In the genomic region with DNA sequence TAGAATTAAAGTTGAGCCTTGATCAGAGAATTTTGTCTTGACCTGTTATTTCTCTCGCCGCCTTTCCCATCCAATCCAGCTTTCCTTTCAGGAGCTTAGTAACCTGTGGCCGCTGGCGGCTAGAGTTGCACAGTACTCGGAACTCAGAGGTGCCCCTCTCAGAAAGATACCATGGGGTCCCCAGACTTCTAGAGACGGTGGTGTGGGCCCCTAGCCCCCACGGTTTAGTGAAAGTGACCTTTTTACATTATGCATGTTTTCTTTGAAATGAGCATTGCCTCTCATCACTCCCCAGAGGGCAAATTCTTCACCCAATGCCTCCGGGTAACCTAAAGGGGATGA, we compare ENCODE assay signal across 8 mouse cellular contexts. TPM values are rescaled to one million over a fixed set of nuclear protein-coding genes. Genes with fewer than 3 reads are reported as not detected.
DNase-seq lines count a peak whose midpoint lies in the region; ATAC-seq lines count a peak whose summit lies in the region.

No protein-coding gene starts in this region.

- ATAC-seq in lung, embryonic 15.5 days (ENCODE audit: borderline replicate concordance, extremely low read depth, low FRiP score, low TSS enrichment): no peak
- ATAC-seq in forebrain, embryonic 11.5 days (replicated peaks; ENCODE audit: low FRiP score): peak; percentile 44
- ATAC-seq in limb, embryonic 12.5 days (ENCODE audit: insufficient number of reproducible peaks, insufficient read depth, low FRiP score, low TSS enrichment, low read depth): no peak
- ATAC-seq in stomach, embryonic 14.5 days (ENCODE audit: insufficient number of reproducible peaks, insufficient read depth, low FRiP score, low read depth): 0 out of 2 replicates have a peak, but pooled peaks have one; percentile 49
- no peak for ATAC-seq in erythroblast, adult 5-6 weeks (replicated peaks; ENCODE audit: low FRiP score, poor library complexity, severe bottlenecking)

- peak overlapping the region; percentile 37 for H3K4me3 ChIP-seq in lung, embryonic 15.5 days
- peak overlapping the region; percentile 25 for H3K4me3 ChIP-seq in forebrain, embryonic 11.5 days (ENCODE audit: low read depth, low read length)
- H3K4me3 ChIP-seq in limb, embryonic 12.5 days (replicated peaks): peak overlapping the region; percentile 43
- peak overlapping the region; percentile 19; the same call in 1 of the 2 replicates for H3K4me3 ChIP-seq in stomach, embryonic 14.5 days (ENCODE audit: low read depth, low read length)

- peaks cover 7% of the 10 kb centered on the region for H3K4me1 ChIP-seq in lung, embryonic 15.5 days
- H3K4me1 ChIP-seq in forebrain, embryonic 11.5 days (replicated peaks; ENCODE audit: control insufficient read depth, insufficient read depth, low read length): no peaks in the 10 kb centered on the region
- H3K4me1 ChIP-seq in limb, embryonic 12.5 days (replicated peaks): no peaks in the 10 kb centered on the region
- H3K4me1 ChIP-seq in stomach, embryonic 14.5 days (ENCODE audit: control insufficient read depth, insufficient read depth, low read length): 0 out of 2 replicates have a peak, but pooled peaks cover 3% of the 10 kb centered on the region

- 19% methylated on average over 8 of the region's 8 CpGs for WGBS in lung, embryonic 15.5 days
- 13% methylated on average over 8 of the region's 8 CpGs for WGBS in forebrain, embryonic 11.5 days
- 26% methylated on average over 8 of the region's 8 CpGs for WGBS in limb, embryonic 12.5 days
- 23% methylated on average over 8 of the region's 8 CpGs for WGBS in stomach, embryonic 14.5 days

- no peaks in the 10 kb centered on the region for H3K27me3 ChIP-seq in lung, embryonic 15.5 days
- H3K27me3 ChIP-seq in forebrain, embryonic 11.5 days (ENCODE audit: control insufficient read depth, insufficient read depth, low read length): no peaks in the 10 kb centered on the region
- no peaks in the 10 kb centered on the region for H3K27me3 ChIP-seq in limb, embryonic 12.5 days
- no peaks in the 10 kb centered on the region for H3K27me3 ChIP-seq in stomach, embryonic 14.5 days (ENCODE audit: control insufficient read depth, insufficient read depth, low read length)

- DNase-seq in lung, postnatal 10 days: no peak
- DNase-seq in forebrain, embryonic 11.5 days (ENCODE audit: low spot score): no peak
- no peak for DNase-seq in thymus, postnatal 14 days
- no peak for DNase-seq in layer of hippocampus, adult 9-10 months (ENCODE audit: low spot score)

- H3K9ac ChIP-seq in lung, embryonic 15.5 days: peak overlapping the region; percentile 13; the same call in 1 of the 2 replicates
- no peak overlapping the region for H3K9ac ChIP-seq in forebrain, embryonic 11.5 days (ENCODE audit: low read length)
- H3K9ac ChIP-seq in limb, embryonic 12.5 days (replicated peaks): no peak overlapping the region; the same call in 1 of the 2 replicates
- no peak overlapping the region for H3K9ac ChIP-seq in stomach, embryonic 14.5 days (replicated peaks; ENCODE audit: low read depth, low read length)

- no peak overlapping the region for H3K27ac ChIP-seq in lung, embryonic 15.5 days
- H3K27ac ChIP-seq in forebrain, embryonic 11.5 days (ENCODE audit: low read depth, low read length): no peak overlapping the region
- no peak overlapping the region for H3K27ac ChIP-seq in limb, embryonic 12.5 days
- H3K27ac ChIP-seq in stomach, embryonic 14.5 days (ENCODE audit: low read length): no peak overlapping the region

- H3K4me2 ChIP-seq in lung, embryonic 15.5 days: peak overlapping the region; percentile 59
- peak overlapping the region; percentile 41 for H3K4me2 ChIP-seq in forebrain, embryonic 11.5 days (ENCODE audit: low read depth, low read length, severe bottlenecking)
- H3K4me2 ChIP-seq in limb, embryonic 12.5 days: peak overlapping the region; percentile 63
- peak overlapping the region; percentile 37 for H3K4me2 ChIP-seq in stomach, embryonic 14.5 days (replicated peaks; ENCODE audit: low read depth, low read length)

- H3K9me3 ChIP-seq in lung, embryonic 15.5 days: no peaks in the 10 kb centered on the region
- H3K9me3 ChIP-seq in forebrain, embryonic 11.5 days (ENCODE audit: control insufficient read depth, low read length): no peaks in the 10 kb centered on the region
- H3K9me3 ChIP-seq in limb, embryonic 12.5 days: no peaks in the 10 kb centered on the region
- no peaks in the 10 kb centered on the region for H3K9me3 ChIP-seq in stomach, embryonic 14.5 days (ENCODE audit: control insufficient read depth, low read depth, low read length)

- no peaks in the 10 kb centered on the region for H3K36me3 ChIP-seq in lung, embryonic 15.5 days
- H3K36me3 ChIP-seq in forebrain, embryonic 11.5 days (ENCODE audit: control insufficient read depth, insufficient read depth, low read length): no peaks in the 10 kb centered on the region
- no peaks in the 10 kb centered on the region for H3K36me3 ChIP-seq in limb, embryonic 12.5 days
- H3K36me3 ChIP-seq in stomach, embryonic 14.5 days (ENCODE audit: control insufficient read depth, insufficient read depth, low read length): no peaks in the 10 kb centered on the region

RNA-seq across cellular contexts. Expression of a gene that starts 13.9 kb away (rescaled TPM):
- 1.9 and 2.2 TPM in 2 replicates for polyA plus RNA-seq in lung, embryonic 15.5 days (2015; fragmentation: Nextera tagmentation; extraction: Ambion mirVana)
- 2.7 and 2.8 TPM in 2 replicates for polyA plus RNA-seq in forebrain, embryonic 11.5 days (2014; fragmentation: Nextera tagmentation; extraction: Ambion mirVana)
- 3.5 TPM in 2 replicates for polyA plus RNA-seq in limb, embryonic 12.5 days (2016; fragmentation: Nextera tagmentation; extraction: Ambion mirVana)
- polyA plus RNA-seq in stomach, embryonic 14.5 days (2014; fragmentation: Nextera tagmentation; extraction: Ambion mirVana): 2.3 and 4.0 TPM in 2 replicates
- not detected in 2 replicates for total RNA-seq in erythroblast, adult 5-6 weeks (2015; ENCODE audit: low replicate concordance)
- total RNA-seq in erythroblast, adult 5-6 weeks (2017; ENCODE audit: low replicate concordance): not detected in 2 replicates

RNA-seq across cellular contexts. Expression of a gene that starts 18.3 kb away (rescaled TPM):
- not detected in 2 replicates for polyA plus RNA-seq in lung, embryonic 15.5 days (2015; fragmentation: Nextera tagmentation; extraction: Ambion mirVana)
- polyA plus RNA-seq in forebrain, embryonic 11.5 days (2014; fragmentation: Nextera tagmentation; extraction: Ambion mirVana): not detected in 2 replicates
- polyA plus RNA-seq in limb, embryonic 12.5 days (2016; fragmentation: Nextera tagmentation; extraction: Ambion mirVana): not detected in 2 replicates
- not detected in 2 replicates for polyA plus RNA-seq in stomach, embryonic 14.5 days (2014; fragmentation: Nextera tagmentation; extraction: Ambion mirVana)
- not detected in 2 replicates for total RNA-seq in erythroblast, adult 5-6 weeks (2015; ENCODE audit: low replicate concordance)
- total RNA-seq in erythroblast, adult 5-6 weeks (2017; ENCODE audit: low replicate concordance): not detected in 2 replicates

RNA-seq across cellular contexts. Expression of a gene that starts 31.3 kb away (rescaled TPM):
- 7.6 and 8.7 TPM in 2 replicates for polyA plus RNA-seq in lung, embryonic 15.5 days (2015; fragmentation: Nextera tagmentation; extraction: Ambion mirVana)
- polyA plus RNA-seq in forebrain, embryonic 11.5 days (2014; fragmentation: Nextera tagmentation; extraction: Ambion mirVana): 7.7 and 8.1 TPM in 2 replicates
- 8.0 and 9.2 TPM in 2 replicates for polyA plus RNA-seq in limb, embryonic 12.5 days (2016; fragmentation: Nextera tagmentation; extraction: Ambion mirVana)
- 6.7 and 9.1 TPM in 2 replicates for polyA plus RNA-seq in stomach, embryonic 14.5 days (2014; fragmentation: Nextera tagmentation; extraction: Ambion mirVana)
- total RNA-seq in erythroblast, adult 5-6 weeks (2015; ENCODE audit: low replicate concordance): 1.2 and 1.7 TPM in 2 replicates
- total RNA-seq in erythroblast, adult 5-6 weeks (2017; ENCODE audit: low replicate concordance): 0.17 and 4.0 TPM in 2 replicates

Comparison
In these comparisons a context has a peak if more than half of its experiments do, and no peak if none do; other contexts are left out.
1. ATAC-seq: peak in forebrain, embryonic 11.5 days (single experiment) and stomach, embryonic 14.5 days (single experiment); none in lung, embryonic 15.5 days (single experiment), limb, embryonic 12.5 days (single experiment) and erythroblast, adult 5-6 weeks (single experiment).
2. Peak in every context shown above with its lines, with median percentiles within 50 percentile points of each other: H3K4me2 ChIP-seq and H3K4me3 ChIP-seq.